Mouse (Mus musculus) granulocyte monocyte progenitor cell, adult 5-6 weeks (primary cell): Measurements from ENCODE around the gene Tlx3. TPM values are rescaled to one million over a fixed set of nuclear protein-coding genes. Genes with fewer than 3 reads are reported as not detected.

Experiments
- ATAC-seq: replicated peaks from 2 replicates; pipeline ENCODE4 v1.8.0; 2016; ENCODE audit warnings: mild to moderate bottlenecking, moderate TSS enrichment, inconsistent platforms; ENCODE audit not compliant: poor library complexity, severe bottlenecking
- total RNA-seq, 2 experiments: library from RNA; stranded (forward) in 1 of 2; stranded (reverse) in 1 of 2; fragments of 200-712, 200-1000 nt in 1 of 2; fragments of >200 nt in 1 of 2; fragmentation: Nextera tagmentation in 1 of 2; gene quantifications; 2 replicates each; pipeline ENCODE4 v1.2.3; 2014 to 2017

The Tlx3 gene
- total RNA-seq (2014; fragmentation: Nextera tagmentation): not detected in 2 replicates
- not detected in 2 replicates for total RNA-seq (2017)

DNA sequence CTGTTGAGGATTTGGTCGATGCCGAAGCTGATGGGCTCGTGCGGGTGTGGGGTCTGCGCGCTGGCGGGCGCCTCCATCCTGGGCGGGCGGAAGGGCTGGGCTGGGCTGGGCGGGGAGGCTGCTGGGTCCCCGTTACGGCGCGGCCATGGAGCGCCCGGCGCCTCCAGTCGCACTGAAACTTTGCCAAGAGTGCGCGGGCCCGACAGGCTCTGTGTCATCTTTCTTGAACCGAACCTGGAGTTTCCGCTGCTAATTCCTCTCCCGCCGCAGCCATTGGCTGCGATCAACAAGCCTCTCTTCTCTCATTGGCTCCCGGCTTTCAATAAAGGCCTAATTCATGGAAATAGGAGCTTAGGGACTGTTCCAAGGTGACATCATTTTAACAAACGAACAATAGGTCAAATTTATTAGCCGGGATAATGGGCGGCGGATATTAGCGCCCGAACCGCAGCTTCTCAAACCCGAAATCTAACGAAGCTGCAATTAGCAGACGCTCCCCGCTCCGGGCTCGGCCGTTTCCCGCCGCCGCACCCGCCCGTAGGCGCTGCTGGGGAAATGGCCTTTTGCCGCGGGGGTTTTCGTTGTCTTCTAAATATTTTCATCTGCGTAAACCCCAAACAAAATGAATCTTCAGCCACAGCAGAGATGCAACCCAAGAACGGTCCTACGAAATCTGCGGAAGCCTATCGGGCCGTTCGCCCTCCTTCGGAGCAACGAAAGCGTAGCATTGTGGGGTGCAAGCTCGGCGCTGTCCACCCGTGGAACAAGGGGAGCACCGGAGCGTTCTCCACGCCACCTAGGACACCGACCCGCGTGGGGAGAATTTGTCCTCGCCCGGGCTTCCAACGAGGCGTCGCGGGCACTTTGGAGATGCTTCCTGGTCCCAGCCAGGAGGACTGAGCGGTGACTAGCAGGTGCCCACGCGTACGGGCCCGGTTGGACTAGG is at the start of gene Tlx3:
Gene Tlx3 (minus strand): TSS at position 207 of the 946 bp plus-strand sequence.
- no peak for ATAC-seq

DNA sequence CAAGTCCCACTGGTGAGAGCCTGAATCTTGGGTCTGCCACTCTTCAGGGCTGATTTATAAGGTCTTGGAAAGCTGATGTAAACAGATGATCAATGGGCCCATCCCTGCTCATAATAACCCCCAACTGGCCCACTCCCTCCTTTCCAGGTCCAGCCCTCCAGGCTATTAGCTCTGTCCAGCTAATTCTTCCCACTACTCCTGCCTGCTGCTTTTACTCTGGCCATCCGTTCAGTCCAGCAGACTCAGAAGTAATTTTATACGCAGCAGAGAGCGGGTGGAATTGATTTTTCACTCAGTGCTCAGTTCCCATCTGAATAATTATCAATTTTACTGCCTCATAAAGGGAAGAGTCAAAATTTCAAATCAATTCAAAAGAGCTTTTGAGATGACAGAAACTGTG is 36.9 kb upstream of the Tlx3 start:
- ATAC-seq: no peak

DNA sequence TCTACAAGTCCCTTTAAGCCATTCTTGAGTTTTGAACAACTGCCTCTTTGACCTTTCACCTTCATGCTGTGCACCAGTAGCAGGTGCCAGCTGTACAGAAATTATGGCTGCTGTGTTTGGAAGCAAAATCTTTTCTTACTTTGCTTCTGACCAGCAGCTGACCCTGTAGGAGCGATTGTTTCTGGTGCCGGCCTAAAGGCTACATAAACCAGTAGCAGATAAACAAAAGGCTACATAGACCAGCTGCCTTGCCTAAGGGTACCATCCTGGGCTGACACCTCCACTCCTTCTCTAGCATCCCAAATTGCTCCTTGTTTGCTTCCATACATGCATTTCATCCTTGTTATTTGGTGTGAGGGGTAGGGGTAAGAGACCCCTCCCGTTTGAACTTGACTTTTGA is 30.7 kb upstream of the Tlx3 start:
- ATAC-seq: no peak

DNA sequence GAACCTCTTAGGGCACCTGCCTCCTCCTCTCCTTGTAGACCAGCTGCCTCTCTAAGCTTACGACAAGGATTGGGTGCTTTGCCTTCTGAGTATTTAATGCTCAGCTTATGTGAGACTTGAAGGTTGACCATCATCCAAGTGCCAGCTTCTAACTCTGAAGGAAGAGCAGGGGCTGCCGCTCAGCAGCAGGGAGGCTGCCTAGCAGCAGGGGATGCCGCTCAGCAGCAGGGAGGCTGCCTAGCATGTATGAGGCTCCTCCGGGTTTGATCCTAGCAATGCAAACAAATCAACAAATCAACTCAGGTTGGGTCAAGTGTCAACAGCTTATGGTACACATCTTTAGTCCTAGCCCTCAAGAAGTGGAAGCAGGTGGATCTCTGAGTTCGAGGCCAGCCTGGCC is 28.7 kb upstream of the Tlx3 start:
- ATAC-seq: no peak

DNA sequence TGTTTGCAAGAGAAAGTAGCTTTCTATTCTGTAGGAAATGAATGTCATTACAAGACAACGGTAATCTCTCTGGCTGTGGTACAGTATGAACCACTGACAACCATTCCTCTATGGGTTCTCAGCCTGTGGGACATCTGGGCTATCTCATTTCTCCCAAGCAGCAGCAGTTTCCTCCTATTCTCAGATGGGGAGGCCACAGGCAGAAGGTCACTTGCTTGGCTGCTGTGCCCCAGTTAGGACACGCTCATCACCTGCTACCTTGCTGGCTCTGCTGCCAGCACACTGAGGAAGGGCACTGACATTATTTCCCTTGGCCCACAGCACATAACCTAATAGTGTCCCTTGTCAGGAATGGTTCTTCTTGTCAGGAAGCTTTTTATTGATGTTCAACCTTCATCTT is 24.8 kb upstream of the Tlx3 start:
- ATAC-seq: no peak

DNA sequence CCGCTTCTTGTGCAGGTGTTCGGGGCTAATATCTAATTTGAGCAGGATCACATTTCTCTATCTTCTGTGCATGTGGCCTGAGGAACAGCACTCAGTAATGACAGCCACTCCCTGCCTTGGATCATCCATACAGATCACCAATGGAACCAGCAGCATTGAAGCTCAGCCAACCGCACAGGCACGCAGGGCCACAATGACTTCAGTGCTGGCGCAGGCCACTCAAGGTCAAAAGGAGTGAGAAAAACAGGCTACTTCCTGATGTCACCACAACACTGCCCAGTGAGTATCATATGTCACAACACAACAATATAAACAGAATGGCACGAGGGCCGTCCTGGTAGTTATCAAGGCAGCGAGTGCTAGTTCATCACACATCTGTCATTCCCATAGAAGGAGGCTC is 23.1 kb upstream of the Tlx3 start:
- no peak for ATAC-seq

DNA sequence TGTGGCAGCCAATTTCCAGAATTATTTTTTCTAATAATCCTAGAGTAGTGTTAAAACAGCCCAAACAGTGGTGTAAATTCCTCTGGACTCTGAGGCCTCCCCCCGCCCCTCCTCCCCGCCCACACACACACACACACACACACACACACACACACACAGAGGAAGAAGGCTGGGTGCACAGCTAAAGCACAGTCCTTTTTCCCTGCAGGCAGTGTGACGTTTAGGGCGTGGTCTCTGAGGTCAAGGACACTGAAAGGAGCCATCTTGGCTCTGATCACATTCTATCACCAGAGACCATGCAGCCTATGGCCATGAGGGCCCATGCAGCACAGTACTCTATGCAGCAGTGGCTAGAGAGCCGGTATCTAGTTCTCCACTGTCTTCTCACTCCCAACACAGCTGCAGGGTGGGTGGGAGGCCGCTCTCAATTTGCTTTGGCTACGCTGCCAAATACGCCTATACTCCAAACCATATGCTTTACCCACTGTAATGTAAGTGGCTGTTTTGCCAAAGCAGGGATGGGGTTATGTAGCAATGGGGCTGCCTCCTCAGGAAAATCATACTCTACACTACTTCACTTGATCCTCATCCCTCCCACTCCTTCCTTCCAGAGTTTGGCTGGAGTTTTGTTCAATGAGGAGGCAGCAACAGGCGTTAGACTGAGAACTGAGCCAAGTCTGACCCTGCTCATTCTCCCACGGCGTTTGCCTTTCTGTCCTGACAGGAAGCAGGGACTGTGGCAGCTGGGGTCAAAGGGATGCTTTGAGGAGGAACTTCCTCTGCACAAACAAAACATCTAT is 18.4 kb upstream of the Tlx3 start:
- ATAC-seq: no peak

DNA sequence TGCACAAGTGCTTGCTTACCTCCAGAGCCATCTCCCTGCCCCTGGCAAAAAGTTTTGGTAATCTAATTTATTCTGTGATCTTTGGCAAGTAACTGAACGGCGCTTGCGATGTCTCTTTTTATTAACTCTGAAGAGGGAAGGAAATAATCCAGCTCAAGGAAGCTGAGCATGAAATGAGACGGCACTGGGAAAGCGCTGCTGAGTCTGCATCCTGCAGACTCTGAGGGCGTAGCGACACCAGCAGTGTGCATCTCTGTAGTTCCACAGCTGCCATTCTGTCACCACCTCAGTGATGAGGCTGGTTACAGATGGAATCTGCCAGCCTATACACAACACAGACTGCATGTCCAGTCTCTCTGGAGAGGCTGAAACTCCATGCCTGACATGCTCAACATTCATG is 17.4 kb upstream of the Tlx3 start:
- ATAC-seq: no peak

DNA sequence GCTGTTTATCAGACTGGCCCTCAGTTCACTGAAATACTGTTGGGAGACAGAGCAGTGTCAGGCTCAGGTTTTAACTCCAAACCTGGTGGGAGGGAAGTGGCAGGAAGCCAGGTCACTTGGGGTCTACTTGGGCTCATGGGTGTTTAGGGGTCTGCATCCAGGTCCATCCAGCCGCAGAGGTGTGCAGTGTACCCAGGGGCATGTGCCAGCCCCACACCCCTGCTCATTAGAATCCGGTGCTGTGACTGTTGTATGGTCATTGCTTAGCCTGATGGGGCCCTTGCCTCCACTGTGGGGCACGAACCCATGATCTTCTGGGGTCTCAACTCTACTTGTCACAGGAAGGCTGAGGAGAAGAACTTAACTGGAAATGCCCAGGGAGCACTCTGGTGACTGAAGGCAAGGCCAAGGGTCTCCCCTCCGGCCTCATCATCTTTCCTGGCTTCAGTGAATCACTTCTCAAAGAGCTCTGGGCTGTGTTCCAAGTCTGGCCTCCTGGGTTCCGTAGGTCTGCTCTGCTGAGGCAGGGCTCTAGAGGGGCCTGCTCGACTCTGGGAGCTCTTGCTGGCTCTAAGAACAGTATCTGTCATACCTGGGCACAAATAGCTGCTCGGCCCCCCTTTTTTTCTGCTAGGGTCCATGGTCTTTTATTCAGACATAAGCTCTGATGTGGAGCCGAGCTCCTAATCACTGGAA is 14.1 kb upstream of the Tlx3 start:
- no peak for ATAC-seq

DNA sequence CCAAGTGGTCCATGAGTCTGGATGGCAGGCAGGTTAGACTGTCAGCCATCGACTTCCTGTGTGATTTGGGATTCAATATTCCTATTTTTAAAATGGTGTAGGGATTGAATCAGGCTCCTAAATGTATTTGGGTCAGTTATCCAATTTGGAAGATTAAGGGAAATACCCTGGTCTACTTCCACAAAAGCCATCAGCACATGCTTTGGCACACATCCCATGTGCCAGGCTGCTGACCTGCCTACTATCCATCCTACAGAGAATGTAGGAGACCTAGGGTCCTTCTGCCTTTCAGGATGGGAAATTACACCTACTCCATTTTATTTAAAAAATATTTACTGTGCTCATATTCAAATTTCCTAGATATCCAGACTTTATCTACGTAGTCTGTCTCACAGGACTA is 4.0 kb upstream of the Tlx3 start:
- ATAC-seq: no peak

DNA sequence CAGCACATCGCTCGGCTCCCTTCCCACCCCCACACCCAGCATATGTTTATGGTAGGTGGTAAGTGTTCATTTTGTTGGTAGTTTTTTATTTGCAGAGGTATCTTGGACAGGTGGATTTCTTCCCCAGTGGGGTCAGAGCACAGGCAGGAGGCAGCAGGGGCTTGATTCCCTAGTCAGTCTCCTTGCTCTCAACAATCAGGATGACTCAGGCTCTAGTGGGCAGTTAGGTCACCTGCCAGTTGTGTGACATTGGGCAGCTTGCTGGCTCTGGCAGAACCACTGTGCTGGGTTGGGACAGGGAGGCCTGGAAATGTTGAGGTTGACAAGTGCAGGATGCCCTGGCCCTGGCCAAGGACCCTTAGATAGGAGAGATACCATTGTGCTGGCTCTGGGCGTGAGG is 1.6 kb upstream of the Tlx3 start:
- ATAC-seq: no peak

DNA sequence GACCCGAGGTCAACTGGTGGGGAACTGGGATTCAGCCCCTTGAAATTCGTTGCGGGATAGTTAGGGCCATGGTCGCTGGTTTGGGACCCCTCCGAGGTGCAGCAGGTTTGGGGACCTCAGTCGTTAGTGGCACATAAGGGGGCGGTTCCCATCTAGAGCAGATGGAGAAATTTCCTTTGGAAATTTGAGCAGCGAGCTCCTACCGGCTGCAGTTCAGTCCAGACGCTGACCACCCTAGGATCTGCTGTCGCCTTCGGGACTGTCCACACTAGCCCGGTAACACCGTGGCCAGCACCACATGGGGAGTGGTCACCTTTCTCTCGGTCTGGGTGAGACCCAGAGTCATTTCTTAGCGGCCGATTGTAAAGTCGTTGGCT is 928 bp upstream of the Tlx3 start:
- no peak for ATAC-seq

DNA sequence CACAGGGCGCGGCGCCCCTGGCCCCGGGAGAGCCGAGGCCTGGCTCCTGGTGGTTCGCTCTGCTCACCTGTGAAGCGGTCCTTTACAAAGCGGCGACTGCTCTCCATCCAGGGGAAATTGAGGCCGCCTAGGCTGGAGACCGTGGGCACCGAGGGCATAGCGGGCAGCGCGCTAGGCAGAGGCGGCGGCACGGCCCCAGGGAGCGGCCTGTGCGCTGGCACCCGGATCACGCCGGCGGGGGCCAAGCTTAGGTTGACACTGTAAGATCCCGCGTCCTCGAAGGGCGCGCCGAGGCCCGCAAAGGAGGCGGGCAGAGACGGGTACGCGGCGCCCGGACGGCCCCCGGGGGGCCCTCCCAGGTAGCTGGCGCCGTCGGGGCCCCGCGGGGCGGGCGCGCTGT is 417 bp downstream of the Tlx3 start:
- ATAC-seq: no peak

DNA sequence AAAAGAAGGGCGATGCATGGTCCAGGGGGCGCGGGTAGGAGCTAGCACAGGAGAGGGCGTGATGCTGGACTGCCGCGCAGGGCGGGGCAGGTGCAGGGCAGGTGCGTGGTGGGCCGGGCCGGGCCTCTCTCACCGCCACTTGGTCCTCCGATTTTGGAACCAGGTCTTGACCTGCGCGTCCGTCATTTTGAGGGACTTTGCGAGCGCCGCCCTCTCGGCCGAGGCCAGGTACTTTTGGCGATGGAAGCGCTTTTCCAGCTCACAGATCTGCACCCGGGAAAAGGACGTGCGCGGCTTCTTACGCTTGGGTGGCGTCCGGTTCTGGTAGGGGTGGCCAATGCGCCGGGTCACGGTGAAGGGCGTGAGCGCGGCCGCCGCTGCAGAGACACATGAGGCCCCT is 1.1 kb downstream of the Tlx3 start:
- ATAC-seq: no peak

DNA sequence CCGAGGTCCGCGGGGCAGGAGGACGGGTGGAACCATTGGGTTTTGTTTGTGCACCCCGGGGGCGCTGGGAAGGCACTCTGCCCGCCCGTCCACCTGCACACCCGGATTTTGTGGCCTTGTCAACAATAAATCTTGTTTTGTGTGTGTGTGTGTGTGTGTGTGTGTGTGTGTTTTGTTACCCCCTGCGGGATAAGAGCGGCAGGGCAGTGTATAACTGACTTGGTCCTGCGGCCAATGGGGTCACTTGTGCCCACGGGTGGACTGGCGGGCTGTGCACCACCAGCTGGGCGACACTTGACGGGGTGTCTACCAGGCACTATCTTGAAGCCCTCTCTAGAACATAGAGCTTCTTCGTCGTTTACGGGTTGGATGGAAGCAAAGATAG is 1.8 kb downstream of the Tlx3 start:
- ATAC-seq: no peak

DNA sequence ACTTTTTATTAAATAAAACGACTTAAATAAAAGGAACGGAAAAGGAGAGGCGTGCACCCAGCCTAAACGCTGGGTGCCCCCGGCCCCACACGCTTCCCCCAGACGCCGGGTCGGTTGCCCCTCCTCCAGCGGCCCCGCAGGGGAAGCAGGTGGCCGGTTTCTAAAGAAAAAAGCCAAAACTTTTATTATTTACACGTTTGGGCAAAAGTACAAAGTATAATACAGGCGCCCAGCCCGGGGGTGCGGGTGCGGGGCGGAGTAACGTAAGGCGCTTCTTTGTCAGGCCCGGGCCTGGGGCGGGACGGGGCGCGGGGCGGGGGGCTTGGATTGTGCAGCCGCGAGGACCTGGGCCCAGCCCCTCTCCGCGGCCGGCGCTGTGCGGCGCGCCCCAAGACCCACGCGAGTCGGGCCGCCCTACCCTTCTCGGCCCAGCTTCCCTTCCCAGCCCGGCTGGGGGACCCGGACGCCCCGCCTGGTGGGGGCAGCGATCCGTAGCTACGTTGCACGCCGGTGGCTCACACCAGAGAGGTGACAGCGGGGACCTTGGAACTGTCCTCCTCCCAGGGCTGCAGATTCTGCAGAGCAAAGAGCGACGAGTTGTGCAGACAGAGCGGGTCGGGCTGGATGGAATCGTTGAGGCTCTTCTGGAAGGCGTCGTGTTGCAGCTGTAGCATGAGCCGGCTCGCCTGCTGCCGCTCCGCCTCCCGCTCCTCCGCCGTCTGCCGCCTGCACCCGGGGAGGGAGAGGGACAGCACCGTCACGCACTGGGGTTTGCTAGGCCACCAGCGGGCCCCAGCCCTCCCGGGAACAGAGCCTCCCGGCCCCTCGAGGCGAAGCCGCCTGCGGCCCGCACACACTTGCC is 2.4 kb downstream of the Tlx3 start:
- ATAC-seq: peak; percentile 25

DNA sequence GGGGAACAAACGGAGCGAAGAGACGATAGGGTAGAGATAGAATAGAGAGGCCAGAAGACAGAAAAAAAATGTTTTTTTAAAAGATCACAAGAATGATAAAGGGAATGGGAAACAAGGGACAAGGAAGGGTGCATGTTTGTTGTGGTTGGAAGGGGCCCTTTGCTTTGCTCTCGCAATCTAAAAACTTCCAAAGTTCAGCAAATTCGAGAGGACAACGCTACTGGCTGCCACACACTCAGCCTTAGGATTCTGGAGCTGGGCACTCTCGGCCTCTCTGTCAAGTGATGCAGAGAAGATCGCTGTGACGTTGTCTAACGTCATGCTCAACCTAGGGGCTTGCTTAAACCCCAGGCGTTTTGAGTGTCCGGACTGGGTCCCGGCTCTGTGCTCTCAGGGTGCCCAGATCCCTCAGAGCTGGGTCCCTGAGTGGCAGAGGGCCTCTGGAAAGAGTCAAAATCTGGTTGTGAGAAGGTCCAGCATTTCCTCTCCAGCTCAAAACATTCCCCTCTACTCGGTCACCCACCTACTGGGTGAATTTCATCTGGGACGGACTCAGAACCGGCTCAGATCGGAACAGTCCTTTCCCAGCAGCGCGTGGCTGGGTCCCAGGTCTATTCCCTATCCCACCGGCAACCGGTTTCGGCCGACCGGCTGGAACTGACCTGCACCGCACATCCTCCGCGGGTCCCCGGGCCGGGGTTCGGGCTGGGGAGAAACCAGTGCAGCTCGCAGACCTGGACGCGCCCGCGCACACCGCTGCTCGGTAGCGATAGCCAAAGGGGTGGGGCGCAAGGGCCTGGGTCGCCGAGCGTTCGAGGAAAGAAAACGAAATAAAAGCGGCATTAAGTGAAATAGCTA is 3.3 kb downstream of the Tlx3 start:
- no peak for ATAC-seq

DNA sequence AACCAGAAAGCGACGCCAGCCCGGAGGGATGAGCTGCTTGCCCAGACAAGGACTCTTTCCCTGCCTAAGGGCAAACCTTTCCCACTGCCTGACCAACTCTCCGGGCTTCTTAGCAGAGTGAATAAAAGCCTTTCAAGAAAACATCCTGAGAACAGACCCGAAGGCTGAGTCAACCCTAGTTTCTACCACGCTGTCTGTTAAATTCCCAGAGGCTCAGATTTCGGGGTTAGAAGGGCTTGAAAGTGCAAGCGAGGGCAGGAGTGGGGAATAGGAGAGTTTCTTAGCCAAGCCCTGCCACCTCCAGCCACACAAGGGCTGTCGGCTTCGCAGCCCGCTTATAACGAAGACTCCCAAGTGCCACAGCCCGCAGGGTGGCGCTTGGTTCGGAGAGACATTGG is 4.3 kb downstream of the Tlx3 start:
- ATAC-seq: no peak
